Mouse (Mus musculus): ENCODE results near the gene Arsg. TPM values are rescaled to one million over a fixed set of nuclear protein-coding genes. Genes with fewer than 3 reads are reported as not detected.

Arsg gene
- polyA plus RNA-seq, 1 experiment from 2014 or later, result 6.0 TPM

DNA sequence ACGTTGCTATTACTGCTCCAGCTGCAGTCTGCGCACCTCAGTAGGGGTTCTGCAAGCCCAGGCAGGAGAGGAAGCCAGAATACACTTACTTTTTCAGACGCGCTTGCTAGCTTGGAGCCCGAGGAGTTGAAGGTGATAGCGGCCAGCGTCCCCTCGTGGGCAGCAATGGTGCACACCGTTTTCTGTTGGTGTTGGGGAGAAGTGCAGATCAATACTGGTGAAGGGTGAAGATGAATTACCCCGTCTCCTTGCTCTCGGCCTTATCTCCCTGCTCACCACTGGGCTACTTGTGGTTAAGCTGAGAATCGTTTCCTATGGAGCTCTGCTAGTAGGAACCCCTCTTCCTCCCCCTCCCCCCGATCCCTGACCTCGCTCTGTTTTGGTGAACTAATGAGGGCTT is 110.8 kb downstream of the Arsg start:
- Histone ChIP-seq H3K9ac (replicated peaks) (no peak overlapping the region), H3K27me3 (no peaks in the 10 kb centered on the region), H3K4me1 (no peaks in the 10 kb centered on the region), H3K36me3 (no peaks in the 10 kb centered on the region), H3K27ac (replicated peaks) (no peak overlapping the region), H3K4me3 (no peak overlapping the region), H3K4me2 (replicated peaks) (no peak overlapping the region), H3K9me3 (no peaks in the 10 kb centered on the region)
- WGBS, result 81% methylated on average over 14 of the region's 14 CpGs
- ATAC-seq (replicated peaks), result no peak

DNA sequence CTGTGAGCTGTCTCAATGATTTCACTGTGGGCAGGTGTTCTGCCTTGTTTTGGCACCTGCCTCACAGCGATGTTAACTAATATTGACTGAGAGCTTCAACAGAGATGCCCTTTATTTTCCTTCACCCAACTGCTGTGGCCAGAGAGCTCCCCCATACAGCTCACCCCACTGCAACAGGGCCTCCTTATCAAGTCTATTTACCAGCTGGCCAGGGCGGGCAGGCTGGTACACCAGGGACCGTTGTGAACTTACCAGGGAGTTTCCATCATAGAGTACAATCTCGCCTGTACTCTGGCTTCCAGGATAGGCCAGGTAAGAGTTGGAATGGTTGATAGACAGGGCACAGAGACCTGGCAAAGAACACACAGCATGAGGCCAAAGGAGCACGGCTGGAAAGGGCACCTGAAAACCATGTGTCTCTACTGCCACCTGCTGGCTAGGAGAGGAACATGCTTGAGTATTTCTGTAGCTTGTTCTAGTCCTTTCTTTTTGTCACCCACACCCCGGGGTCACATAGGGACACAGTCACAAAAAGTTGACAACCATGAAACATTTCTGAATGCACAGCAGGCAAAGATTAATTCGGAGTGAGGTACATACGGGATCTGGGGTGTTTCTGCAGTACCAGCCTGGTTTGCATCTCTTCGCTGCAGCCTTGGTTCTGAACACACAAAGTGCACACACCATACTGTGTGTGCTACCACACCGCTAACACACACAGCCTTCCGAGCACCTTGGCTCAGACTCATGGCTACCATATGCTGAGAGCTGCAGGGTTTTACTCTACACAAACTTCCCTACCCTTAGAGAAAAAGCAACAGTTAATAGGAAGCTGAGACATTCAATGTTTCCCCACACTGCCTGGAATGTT is 111.9 kb downstream of the Arsg start:
- Histone ChIP-seq H3K27me3 (no peaks in the 10 kb centered on the region), H3K36me3 (no peaks in the 10 kb centered on the region), H3K4me1 (no peaks in the 10 kb centered on the region), H3K9ac (replicated peaks) (no peak overlapping the region), H3K4me3 (no peak overlapping the region), H3K27ac (replicated peaks) (no peak overlapping the region), H3K9me3 (no peaks in the 10 kb centered on the region), H3K4me2 (replicated peaks) (no peak overlapping the region)
- ATAC-seq (replicated peaks), result peak; percentile 67
- WGBS, result 50% methylated on average over 11 of the region's 11 CpGs

DNA sequence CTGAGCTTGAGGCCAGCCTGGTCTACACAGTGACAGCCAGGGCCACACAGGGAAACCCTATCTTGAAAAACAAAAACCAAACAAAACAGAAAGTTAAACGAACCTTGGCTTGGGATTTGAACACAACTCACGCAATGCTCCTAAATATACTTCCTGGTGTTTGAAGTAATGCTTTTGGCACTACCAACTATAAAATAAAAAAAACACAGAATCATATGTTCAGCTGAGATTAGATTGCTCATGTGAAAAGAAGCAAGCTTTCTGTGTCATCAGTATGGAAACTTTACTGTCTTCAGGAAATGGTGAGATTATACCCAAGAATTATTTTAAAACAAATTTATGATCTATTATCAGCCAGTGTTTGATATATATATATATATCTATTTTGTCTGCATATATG is 113.2 kb downstream of the Arsg start:
- Histone ChIP-seq H3K9ac (replicated peaks) (no peak overlapping the region), H3K4me3 (no peak overlapping the region), H3K27ac (replicated peaks) (no peak overlapping the region), H3K9me3 (no peaks in the 10 kb centered on the region), H3K4me1 (no peaks in the 10 kb centered on the region), H3K27me3 (no peaks in the 10 kb centered on the region), H3K36me3 (no peaks in the 10 kb centered on the region), H3K4me2 (replicated peaks) (no peak overlapping the region)
- 77% methylated on average over 2 of the region's 2 CpGs for WGBS
- no peak for ATAC-seq (replicated peaks)

DNA sequence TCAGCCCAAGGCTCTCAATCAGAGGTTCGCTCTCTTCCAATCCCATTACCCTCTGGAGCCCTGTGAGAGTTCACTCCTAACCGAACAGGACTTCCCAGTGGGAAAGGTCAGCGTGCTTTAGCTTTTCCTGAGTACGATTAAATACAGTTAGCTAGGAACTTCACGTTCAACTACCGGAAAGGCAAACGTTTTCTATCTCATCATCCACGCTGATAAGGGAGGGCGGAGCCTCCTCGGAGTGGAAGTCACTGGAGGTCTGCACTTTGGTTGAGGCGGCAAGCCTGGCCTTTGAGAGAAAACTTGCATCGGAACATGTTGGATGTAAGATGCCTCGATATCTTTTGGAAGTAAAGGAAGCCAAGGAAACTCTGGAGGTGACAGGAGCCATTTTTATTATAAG is 113.8 kb downstream of the Arsg start:
- no peak overlapping the region for H3K4me2 ChIP-seq (replicated peaks)
- WGBS, result 70% methylated on average over 13 of the region's 13 CpGs

DNA sequence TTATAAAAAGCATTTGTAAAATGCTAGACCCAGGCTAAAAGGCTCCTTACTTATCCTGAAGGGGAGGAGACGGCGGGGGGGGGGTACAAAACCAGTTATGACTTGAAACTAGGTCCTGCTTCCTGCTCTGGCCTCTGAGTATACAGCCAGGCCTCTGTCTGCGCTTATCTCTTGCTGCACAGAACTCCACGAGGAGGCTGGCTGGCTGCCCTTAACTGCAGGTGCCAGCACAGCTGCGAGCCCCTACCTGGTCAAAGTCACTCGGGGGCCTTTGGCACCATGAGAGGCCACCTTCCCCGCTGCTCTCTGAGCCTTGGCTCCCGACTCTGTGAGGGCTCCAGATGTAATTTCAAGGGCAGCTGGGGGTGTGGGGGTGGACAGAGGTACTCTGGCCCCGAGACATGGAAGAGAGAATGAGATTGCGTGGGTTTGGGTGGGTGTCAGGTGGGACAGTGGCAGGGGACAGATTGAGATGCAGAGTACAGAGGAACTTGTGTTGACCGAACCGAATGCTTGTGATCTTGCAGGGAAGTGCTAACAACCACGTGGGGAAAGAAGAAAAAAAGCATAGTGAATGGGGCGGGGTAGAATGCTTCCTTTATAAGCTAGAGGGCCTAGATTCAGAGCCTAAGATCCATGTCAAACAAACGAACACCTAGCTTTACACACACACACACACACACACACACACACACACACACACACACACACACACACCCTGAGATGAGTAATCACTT is 114.6 kb downstream of the Arsg start:
- no peak overlapping the region for H3K4me3 ChIP-seq
- no peaks in the 10 kb centered on the region for H3K4me1 ChIP-seq
- no peaks in the 10 kb centered on the region for H3K9me3 ChIP-seq
- no peak overlapping the region for H3K4me2 ChIP-seq (replicated peaks)
- H3K9ac ChIP-seq (replicated peaks), result no peak overlapping the region
- H3K27ac ChIP-seq (replicated peaks), result no peak overlapping the region
- ATAC-seq (replicated peaks), result no peak
- H3K27me3 ChIP-seq, result no peaks in the 10 kb centered on the region
- 77% methylated on average over 14 of the region's 15 CpGs for WGBS
- H3K36me3 ChIP-seq, result no peaks in the 10 kb centered on the region

More for the DNA sequence above, 113.8 kb downstream of the Arsg start:
- no peak for ATAC-seq (replicated peaks)
- no peak overlapping the region for H3K27ac ChIP-seq (replicated peaks)
- H3K9me3 ChIP-seq, result no peaks in the 10 kb centered on the region
- H3K9ac ChIP-seq (replicated peaks), result no peak overlapping the region
- H3K36me3 ChIP-seq, result no peaks in the 10 kb centered on the region
- H3K27me3 ChIP-seq, result no peaks in the 10 kb centered on the region
- no peak overlapping the region for H3K4me3 ChIP-seq
- no peaks in the 10 kb centered on the region for H3K4me1 ChIP-seq

DNA sequence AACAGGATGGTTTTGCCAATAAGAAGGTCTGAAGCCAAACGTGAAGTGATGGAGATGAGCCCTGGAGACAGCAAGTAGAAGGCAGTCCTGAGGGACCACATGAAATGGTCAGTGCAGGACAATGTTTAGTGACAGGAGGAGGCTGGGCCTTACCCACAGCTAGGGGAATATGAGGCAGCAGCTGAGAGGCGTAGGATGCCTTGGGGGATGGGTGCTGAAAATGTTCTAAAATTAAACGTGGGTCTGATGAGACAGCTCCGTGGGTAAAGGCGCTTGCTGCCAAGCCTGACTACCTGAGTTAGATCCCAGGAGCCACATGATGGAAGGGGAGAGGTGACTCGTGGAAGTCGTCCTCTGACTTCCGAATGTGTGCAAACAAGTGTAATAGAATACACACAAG is 116.8 kb downstream of the Arsg start:
- H3K27me3 ChIP-seq, result no peaks in the 10 kb centered on the region

DNA sequence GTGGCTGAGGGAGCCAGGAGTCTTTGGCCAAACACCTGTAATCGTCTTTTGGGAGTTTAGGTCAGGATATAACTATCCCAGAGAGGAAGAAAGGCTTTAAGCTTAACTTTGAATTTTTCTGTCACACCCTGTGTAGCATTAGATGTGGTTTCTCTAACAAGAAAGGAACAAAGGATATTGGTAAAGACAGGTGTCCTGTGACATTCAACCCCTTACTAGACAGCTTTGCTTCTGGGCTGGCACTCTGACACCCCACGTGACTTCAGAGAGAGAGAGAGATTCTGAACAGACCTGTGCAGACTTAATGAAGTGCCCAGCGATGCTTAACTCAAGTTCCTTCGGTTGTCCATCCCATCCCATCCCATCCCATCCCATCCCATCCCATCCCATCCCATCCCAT is 118.3 kb downstream of the Arsg start:
- Histone ChIP-seq H3K4me1 (no peaks in the 10 kb centered on the region), H3K4me3 (no peak overlapping the region), H3K4me2 (replicated peaks) (no peak overlapping the region), H3K27ac (replicated peaks) (no peak overlapping the region), H3K9ac (replicated peaks) (no peak overlapping the region), H3K9me3 (no peaks in the 10 kb centered on the region), H3K27me3 (no peaks in the 10 kb centered on the region), H3K36me3 (no peaks in the 10 kb centered on the region)
- ATAC-seq (replicated peaks), result no peak
- WGBS, result 91% methylated on average over 4 of the region's 4 CpGs

More for the DNA sequence above, 116.8 kb downstream of the Arsg start:
- no peak for ATAC-seq (replicated peaks)
- H3K4me1 ChIP-seq, result no peaks in the 10 kb centered on the region
- no peak overlapping the region for H3K9ac ChIP-seq (replicated peaks)
- H3K27ac ChIP-seq (replicated peaks), result no peak overlapping the region
- WGBS, result 87% methylated on average over 8 of the region's 8 CpGs
- H3K36me3 ChIP-seq, result no peaks in the 10 kb centered on the region
- H3K4me2 ChIP-seq (replicated peaks), result no peak overlapping the region
- H3K4me3 ChIP-seq, result no peak overlapping the region
- no peaks in the 10 kb centered on the region for H3K9me3 ChIP-seq

DNA sequence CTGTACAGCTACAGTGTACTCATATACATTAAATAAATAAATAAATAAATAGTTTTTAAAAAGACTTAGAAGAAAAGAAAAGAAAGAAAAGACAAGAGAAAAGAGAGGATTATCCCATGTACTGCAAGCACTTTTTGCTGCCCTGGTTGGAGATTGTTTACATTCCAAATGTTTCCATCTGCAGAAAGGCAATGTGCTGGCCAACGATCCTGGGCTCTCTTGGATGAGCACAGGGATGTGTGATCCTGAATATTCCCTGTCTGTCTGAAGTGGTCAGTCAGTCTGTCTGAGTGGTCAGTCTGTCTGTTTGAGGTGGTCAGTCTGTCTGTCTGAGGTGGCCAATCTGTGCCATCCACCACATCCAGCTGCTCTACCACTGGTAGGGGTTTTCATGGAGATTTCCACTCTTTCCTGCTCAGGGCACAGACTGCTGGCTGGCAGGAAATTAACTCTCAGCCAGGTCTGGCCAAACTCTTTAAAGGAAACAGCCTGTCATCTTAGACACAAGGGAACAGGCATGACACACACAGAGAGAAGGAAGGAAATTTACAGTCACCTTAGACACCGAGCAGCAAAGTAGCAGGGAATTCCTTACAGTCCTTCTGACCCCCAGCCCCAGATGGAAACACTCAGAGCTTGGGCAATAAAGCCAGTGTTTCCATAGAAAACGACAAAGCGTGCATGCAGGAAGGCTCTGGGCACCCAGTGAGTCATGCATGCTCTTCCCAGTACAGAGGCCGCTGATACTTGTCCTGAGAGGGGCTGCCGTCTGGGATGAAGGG is 120.2 kb downstream of the Arsg start:
- ATAC-seq (replicated peaks), result no peak
- no peak overlapping the region for H3K4me3 ChIP-seq
- 85% methylated on average over 6 of the region's 6 CpGs for WGBS

DNA sequence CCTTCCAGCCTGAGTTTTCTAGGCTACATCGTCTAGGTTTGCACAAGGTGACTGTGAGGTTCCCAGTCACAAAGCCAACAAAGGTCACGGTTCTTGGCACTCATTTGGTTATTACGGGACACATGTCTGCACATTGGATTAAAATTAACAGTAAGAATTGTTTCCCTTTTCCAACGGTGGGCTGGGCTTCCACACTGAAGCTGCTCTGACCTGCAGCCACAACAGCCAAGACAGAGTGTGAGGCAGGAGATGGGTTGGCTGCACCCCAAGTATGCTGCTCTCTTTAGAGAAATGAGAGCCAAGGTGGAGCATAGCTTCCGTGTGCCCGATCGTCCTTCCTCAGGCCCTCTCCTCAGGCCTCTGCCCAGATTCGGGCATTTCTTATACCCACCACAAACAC is 121.6 kb downstream of the Arsg start:
- Histone ChIP-seq H3K27me3 (no peaks in the 10 kb centered on the region), H3K36me3 (no peaks in the 10 kb centered on the region), H3K9ac (replicated peaks) (no peak overlapping the region), H3K4me2 (replicated peaks) (no peak overlapping the region), H3K27ac (replicated peaks) (no peak overlapping the region), H3K4me1 (no peaks in the 10 kb centered on the region), H3K9me3 (no peaks in the 10 kb centered on the region), H3K4me3 (no peak overlapping the region)
- ATAC-seq (replicated peaks), result no peak
- WGBS, result 91% methylated on average over 8 of the region's 8 CpGs

More for the DNA sequence above, 120.2 kb downstream of the Arsg start:
- Histone ChIP-seq H3K9me3 (no peaks in the 10 kb centered on the region), H3K36me3 (no peaks in the 10 kb centered on the region), H3K4me1 (no peaks in the 10 kb centered on the region), H3K4me2 (replicated peaks) (no peak overlapping the region), H3K27ac (replicated peaks) (no peak overlapping the region), H3K9ac (replicated peaks) (no peak overlapping the region), H3K27me3 (no peaks in the 10 kb centered on the region)

DNA sequence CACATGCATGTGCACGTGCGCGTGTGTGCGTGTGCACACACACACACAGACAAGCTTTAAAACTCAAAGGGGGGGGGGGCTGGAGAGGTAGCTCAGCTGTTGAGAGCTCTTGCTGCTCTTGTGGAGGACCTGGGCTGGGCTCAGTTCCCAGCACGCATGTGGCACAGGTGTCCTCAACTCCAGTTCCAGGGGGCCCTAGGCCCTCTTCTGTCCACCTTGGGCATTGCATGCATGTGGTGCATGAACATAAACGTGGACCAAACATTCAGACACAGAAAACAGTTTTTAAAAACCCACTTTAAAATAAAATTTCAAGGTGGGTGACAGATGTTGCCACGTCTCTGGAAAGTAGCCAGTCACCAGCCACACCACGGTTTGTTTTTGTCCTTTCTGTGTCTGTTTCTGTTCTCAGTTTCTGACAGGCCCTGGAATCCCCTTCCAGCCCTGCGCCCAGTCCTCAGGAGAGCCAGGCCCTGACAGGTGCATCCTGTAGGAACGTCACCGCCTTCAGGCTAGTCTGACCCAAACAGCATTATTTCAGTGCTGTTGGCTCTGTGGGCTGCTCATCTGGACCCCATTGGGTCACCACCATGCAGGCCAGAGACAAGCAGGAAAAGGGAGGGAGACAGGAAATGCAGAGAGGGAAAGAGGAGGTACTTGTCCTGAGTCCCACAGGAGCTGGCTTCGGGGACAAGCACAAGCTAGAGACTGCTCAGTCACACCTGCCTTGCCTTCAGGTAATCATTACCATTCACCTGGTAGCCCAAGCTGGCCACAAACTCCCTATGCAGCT is 125.8 kb downstream of the Arsg start:
- Histone ChIP-seq H3K4me2 (replicated peaks) (no peak overlapping the region), H3K9ac (replicated peaks) (no peak overlapping the region), H3K27ac (replicated peaks) (no peak overlapping the region), H3K9me3 (no peaks in the 10 kb centered on the region), H3K36me3 (no peaks in the 10 kb centered on the region), H3K4me3 (no peak overlapping the region), H3K27me3 (no peaks in the 10 kb centered on the region), H3K4me1 (no peaks in the 10 kb centered on the region)
- WGBS, result 89% methylated on average over 12 of the region's 12 CpGs
- ATAC-seq (replicated peaks), result no peak

DNA sequence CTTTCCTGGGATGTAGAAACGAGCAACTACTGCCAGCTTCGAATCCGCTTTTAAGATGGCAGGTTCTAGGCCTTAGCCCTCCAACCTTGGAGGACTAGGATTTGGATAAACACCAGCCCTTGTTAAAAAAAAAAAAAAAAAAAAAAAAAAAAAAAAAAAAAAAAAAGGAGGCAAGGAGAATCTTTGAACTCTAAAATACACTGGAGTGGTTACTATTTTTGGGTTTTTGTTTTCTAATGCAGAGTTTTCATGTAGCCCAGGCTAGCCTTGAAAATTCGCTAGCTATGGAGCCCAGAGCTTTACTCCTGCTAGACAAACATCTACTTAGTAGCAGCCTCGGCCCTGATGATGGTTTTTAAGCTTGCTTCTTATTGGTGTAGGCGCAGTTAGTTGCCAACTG is 134.4 kb downstream of the Arsg start:
- Histone ChIP-seq H3K9ac (replicated peaks) (no peak overlapping the region), H3K27ac (replicated peaks) (no peak overlapping the region), H3K9me3 (no peaks in the 10 kb centered on the region), H3K4me3 (no peak overlapping the region), H3K27me3 (no peaks in the 10 kb centered on the region), H3K36me3 (no peaks in the 10 kb centered on the region), H3K4me2 (replicated peaks) (no peak overlapping the region), H3K4me1 (peaks cover 13% of the 10 kb centered on the region)
- ATAC-seq (replicated peaks), result no peak
- WGBS, result 71% methylated on average over 6 of the region's 6 CpGs
